Mouse (Mus musculus): Measurements from ENCODE around the gene Olfr658. TPM values are rescaled to one million over a fixed set of nuclear protein-coding genes. Genes with fewer than 3 reads are reported as not detected.
A peak's percentile ranks its signal among the peaks of the same experiment; 100 is the strongest.

Olfr658 gene
- 0.22 and 0.36 TPM in 2 replicates for polyA plus RNA-seq (2015; fragmentation: Nextera tagmentation; extraction: Ambion mirVana)

GRCm38 (mm10) chr7:104646841-104647482 lies at the start of gene Olfr658:
TSS of gene Olfr658 (minus strand) at chr7:104647305.
- Histone ChIP-seq H3K27me3 (replicated peaks) (no peaks in the 10 kb centered on the region), H3K4me2 (peak within 1 kb of the TSS; percentile 55), H3K4me3 (replicated peaks) (peak within 1 kb of the TSS; percentile 31), H3K27ac (replicated peaks) (no peak within 1 kb of the TSS), H3K9ac (replicated peaks) (no peak within 1 kb of the TSS), H3K4me1 (no peaks in the 10 kb centered on the region), H3K36me3 (no peaks in the 10 kb centered on the region), H3K9me3 (replicated peaks) (no peaks in the 10 kb centered on the region)
- 23% methylated on average over 20 of the region's 22 CpGs for WGBS
- ATAC-seq (ENCODE audit: low FRiP score) = peak; percentile 90

GRCm38 (mm10) chr7:104686201-104686600 lies 39.1 kb upstream of the Olfr658 start, which contains the start of gene Olfr661:
TSS of gene Olfr661 (plus strand) at chr7:104686501.
- ATAC-seq (ENCODE audit: low FRiP score) = no peak
- H3K36me3 ChIP-seq = no peaks in the 10 kb centered on the region
- H3K9ac ChIP-seq (replicated peaks) = no peak within 1 kb of the TSS
- H3K9me3 ChIP-seq (replicated peaks) = no peaks in the 10 kb centered on the region
- no peaks in the 10 kb centered on the region for H3K27me3 ChIP-seq (replicated peaks)
- no peak within 1 kb of the TSS for H3K4me3 ChIP-seq (replicated peaks)
- H3K4me2 ChIP-seq = no peak within 1 kb of the TSS
- WGBS = 94% methylated on average over 2 of the region's 2 CpGs
- H3K4me1 ChIP-seq = no peaks in the 10 kb centered on the region
- H3K27ac ChIP-seq (replicated peaks) = no peak within 1 kb of the TSS

- Histone ChIP-seq H3K9me3 (replicated peaks) (no peaks in the 10 kb centered on the region), H3K4me3 (replicated peaks) (no peak within 1 kb of the TSS), H3K36me3 (no peaks in the 10 kb centered on the region), H3K9ac (replicated peaks) (no peak within 1 kb of the TSS), H3K4me2 (no peak within 1 kb of the TSS), H3K4me1 (no peaks in the 10 kb centered on the region), H3K27me3 (replicated peaks) (no peaks in the 10 kb centered on the region), H3K27ac (replicated peaks) (no peak within 1 kb of the TSS)
- 91% methylated on average over 3 of the region's 3 CpGs for WGBS
- no peak for ATAC-seq (ENCODE audit: low FRiP score)
These were observed 19.3 kb upstream of the Olfr658 start, which contains the start of gene Olfr659 for GRCm38 (mm10) chr7:104666453-104666852. TSS of gene Olfr659 (plus strand) at chr7:104666753.

GRCm38 (mm10) chr7:104624494-104624893 lies 22.6 kb downstream of the Olfr658 start, which contains the start of gene Olfr657:
TSS of gene Olfr657 (plus strand) at chr7:104624794.
- H3K9ac ChIP-seq (replicated peaks) = no peak within 1 kb of the TSS
- no peaks in the 10 kb centered on the region for H3K4me1 ChIP-seq
- no peak within 1 kb of the TSS for H3K4me3 ChIP-seq (replicated peaks)
- H3K36me3 ChIP-seq = no peaks in the 10 kb centered on the region
- no peaks in the 10 kb centered on the region for H3K27me3 ChIP-seq (replicated peaks)
- no peak for ATAC-seq (ENCODE audit: low FRiP score)
- H3K9me3 ChIP-seq (replicated peaks) = no peaks in the 10 kb centered on the region
- H3K4me2 ChIP-seq = no peak within 1 kb of the TSS
- no peak within 1 kb of the TSS for H3K27ac ChIP-seq (replicated peaks)

GRCm38 (mm10) chr7:104613655-104614054 lies 33.5 kb downstream of the Olfr658 start, which contains the start of gene Olfr656:
TSS of gene Olfr656 (plus strand) at chr7:104613955.
- Histone ChIP-seq H3K9me3 (replicated peaks) (no peaks in the 10 kb centered on the region), H3K27me3 (replicated peaks) (no peaks in the 10 kb centered on the region), H3K4me3 (replicated peaks) (no peak within 1 kb of the TSS), H3K9ac (replicated peaks) (no peak within 1 kb of the TSS), H3K4me1 (no peaks in the 10 kb centered on the region), H3K36me3 (no peaks in the 10 kb centered on the region), H3K4me2 (no peak within 1 kb of the TSS), H3K27ac (replicated peaks) (no peak within 1 kb of the TSS)
- 81% methylated on average over 4 of the region's 4 CpGs for WGBS
- no peak for ATAC-seq (ENCODE audit: low FRiP score)

- H3K9ac ChIP-seq (replicated peaks) = no peak overlapping the region
- no peaks in the 10 kb centered on the region for H3K36me3 ChIP-seq
- no peak overlapping the region for H3K4me3 ChIP-seq (replicated peaks)
- H3K4me1 ChIP-seq = no peaks in the 10 kb centered on the region
- ATAC-seq (ENCODE audit: low FRiP score) = no peak
- no peak overlapping the region for H3K27ac ChIP-seq (replicated peaks)
- no peaks in the 10 kb centered on the region for H3K27me3 ChIP-seq (replicated peaks)
- H3K4me2 ChIP-seq = no peak overlapping the region
- H3K9me3 ChIP-seq (replicated peaks) = no peaks in the 10 kb centered on the region
These were observed 42.4 kb downstream of the Olfr658 start for GRCm38 (mm10) chr7:104604727-104605126.

- Histone ChIP-seq H3K27ac (replicated peaks) (no peak overlapping the region), H3K27me3 (replicated peaks) (no peaks in the 10 kb centered on the region), H3K9ac (replicated peaks) (no peak overlapping the region), H3K9me3 (replicated peaks) (no peaks in the 10 kb centered on the region), H3K36me3 (no peaks in the 10 kb centered on the region), H3K4me2 (no peak overlapping the region), H3K4me1 (no peaks in the 10 kb centered on the region), H3K4me3 (replicated peaks) (no peak overlapping the region)
- ATAC-seq (ENCODE audit: low FRiP score) = no peak
- WGBS = 7% methylated on average over 3 of the region's 3 CpGs
These were observed 43.9 kb downstream of the Olfr658 start for GRCm38 (mm10) chr7:104603173-104603572.

- Histone ChIP-seq H3K4me2 (no peak within 1 kb of the TSS), H3K4me3 (replicated peaks) (no peak within 1 kb of the TSS), H3K4me1 (no peaks in the 10 kb centered on the region), H3K27ac (replicated peaks) (no peak within 1 kb of the TSS), H3K9me3 (replicated peaks) (no peaks in the 10 kb centered on the region), H3K27me3 (replicated peaks) (no peaks in the 10 kb centered on the region), H3K9ac (replicated peaks) (no peak within 1 kb of the TSS), H3K36me3 (no peaks in the 10 kb centered on the region)
- 88% methylated on average over 2 of the region's 2 CpGs for WGBS
- ATAC-seq (ENCODE audit: low FRiP score) = no peak
These were observed 45.4 kb downstream of the Olfr658 start, which contains the start of gene Olfr655 for GRCm38 (mm10) chr7:104601679-104602078. TSS of gene Olfr655 (minus strand) at chr7:104601779.

Other genes with a start within 250 kb of the Olfr658 start
- 0.24 TPM in 1 of 2 replicates, not detected in the other for gene Trim30c, start 246.5 kb downstream of the Olfr658 start, polyA plus RNA-seq (2015; fragmentation: Nextera tagmentation; extraction: Ambion mirVana)
- gene Trim30a, start 182.1 kb downstream of the Olfr658 start, polyA plus RNA-seq (2015; fragmentation: Nextera tagmentation; extraction: Ambion mirVana) = 0.77 and 2.8 TPM in 2 replicates
- gene Trim30d, start 139.5 kb downstream of the Olfr658 start, polyA plus RNA-seq (2015; fragmentation: Nextera tagmentation; extraction: Ambion mirVana) = 0.45 and 0.96 TPM in 2 replicates
- gene Olfr651, start 97.2 kb downstream of the Olfr658 start, polyA plus RNA-seq (2015; fragmentation: Nextera tagmentation; extraction: Ambion mirVana) = not detected in 2 replicates
- not detected in 2 replicates for gene Olfr652, start 86.4 kb downstream of the Olfr658 start, polyA plus RNA-seq (2015; fragmentation: Nextera tagmentation; extraction: Ambion mirVana)
- not detected in 2 replicates for gene Olfr653, start 70.0 kb downstream of the Olfr658 start, polyA plus RNA-seq (2015; fragmentation: Nextera tagmentation; extraction: Ambion mirVana)
- not detected in 2 replicates for gene Olfr654, start 60.3 kb downstream of the Olfr658 start, polyA plus RNA-seq (2015; fragmentation: Nextera tagmentation; extraction: Ambion mirVana)
- not detected in 2 replicates for gene Olfr655, start 45.5 kb downstream of the Olfr658 start, polyA plus RNA-seq (2015; fragmentation: Nextera tagmentation; extraction: Ambion mirVana)
- gene Olfr656, start 33.4 kb downstream of the Olfr658 start, polyA plus RNA-seq (2015; fragmentation: Nextera tagmentation; extraction: Ambion mirVana) = not detected in 2 replicates
- not detected in 2 replicates for gene Olfr657, start 22.5 kb downstream of the Olfr658 start, polyA plus RNA-seq (2015; fragmentation: Nextera tagmentation; extraction: Ambion mirVana)
- not detected in 2 replicates for gene Olfr659, start 19.4 kb upstream of the Olfr658 start, polyA plus RNA-seq (2015; fragmentation: Nextera tagmentation; extraction: Ambion mirVana)
- gene Olfr661, start 39.2 kb upstream of the Olfr658 start, polyA plus RNA-seq (2015; fragmentation: Nextera tagmentation; extraction: Ambion mirVana) = not detected in 2 replicates
- gene Usp17le, start 130.2 kb upstream of the Olfr658 start, polyA plus RNA-seq (2015; fragmentation: Nextera tagmentation; extraction: Ambion mirVana) = not detected in 2 replicates
- gene Usp17lb, start 195.3 kb upstream of the Olfr658 start, polyA plus RNA-seq (2015; fragmentation: Nextera tagmentation; extraction: Ambion mirVana) = not detected in 2 replicates
- not detected in 2 replicates for gene Usp17la, start 209.7 kb upstream of the Olfr658 start, polyA plus RNA-seq (2015; fragmentation: Nextera tagmentation; extraction: Ambion mirVana)
- not detected in 2 replicates for gene Olfr665, start 230.7 kb upstream of the Olfr658 start, polyA plus RNA-seq (2015; fragmentation: Nextera tagmentation; extraction: Ambion mirVana)
- not detected in 2 replicates for gene Olfr666, start 248.6 kb upstream of the Olfr658 start, polyA plus RNA-seq (2015; fragmentation: Nextera tagmentation; extraction: Ambion mirVana)

Measured in neural tube, embryonic 15.5 days (tissue).